Mouse (Mus musculus): ENCODE measurements around the gene Pdpn.

DNA sequence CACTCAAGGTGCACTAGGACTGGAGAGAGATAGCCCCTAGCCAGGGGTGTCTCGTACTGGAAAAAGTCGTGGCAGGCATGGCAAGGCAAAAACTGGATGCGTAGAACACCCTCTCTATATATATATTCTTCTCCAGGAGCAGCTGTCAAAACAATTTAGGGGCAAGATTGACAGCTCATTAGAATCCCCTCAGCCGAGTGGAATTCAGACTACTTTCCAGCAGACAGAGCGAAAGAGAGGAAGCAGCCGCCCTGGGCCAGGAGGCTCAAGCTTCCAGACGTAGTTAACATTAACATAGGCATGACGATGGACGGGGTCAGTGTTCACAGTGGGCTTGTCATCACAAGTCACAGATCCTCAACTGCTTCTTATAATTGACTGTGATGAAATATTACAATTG lies 73.5 kb downstream of the Pdpn start:
- TF ChIP-seq CTCF (IDR thresholded peaks at IDR 0.05; ENCODE audit: low read depth): no peak
- no peak for TF ChIP-seq EP300 (IDR thresholded peaks at IDR 0.05; ENCODE audit: low read depth)
